Mouse (Mus musculus) megakaryocyte-erythroid progenitor cell, adult 5-6 weeks (primary cell): ENCODE results near the gene Serpina1e. TPM values are rescaled to one million over a fixed set of nuclear protein-coding genes. Genes with fewer than 3 reads are reported as not detected.
"Not testable (repeated sequence)": the region's sequence is repeated elsewhere in the genome, so short reads cannot be mapped to it uniquely, and the experiment has no call there.

Experiments used
- ATAC-seq: replicated peaks from 2 replicates; pipeline ENCODE4 v1.8.0; 2016; ENCODE audit warnings: mild to moderate bottlenecking, inconsistent platforms; ENCODE audit not compliant: severe bottlenecking, poor library complexity, low FRiP score, low TSS enrichment
- total RNA-seq, 2 experiments: library from RNA; stranded (forward) in 1 of 2; stranded (reverse) in 1 of 2; fragments of 200-1000, 215-1000 nt in 1 of 2; fragments of >200 nt in 1 of 2; fragmentation: Nextera tagmentation in 1 of 2; gene quantifications; 2 replicates each; pipeline ENCODE4 v1.2.3; 2014 to 2017

Gene Serpina1e
- total RNA-seq, 2 experiments from 2014 or later, result not detected

GRCm38 (mm10) chr12:103966761-103967160 is 8.0 kb upstream of the Serpina1e start:
- ATAC-seq, result no peak

GRCm38 (mm10) chr12:103963288-103963687 is 4.5 kb upstream of the Serpina1e start:
- no peak for ATAC-seq

- ATAC-seq, result no peak
These were observed 4.1 kb upstream of the Serpina1e start for GRCm38 (mm10) chr12:103962860-103963259.

- no peak for ATAC-seq
These were observed 3.6 kb upstream of the Serpina1e start for GRCm38 (mm10) chr12:103962337-103962736.

GRCm38 (mm10) chr12:103961716-103962115 is 2.9 kb upstream of the Serpina1e start:
- ATAC-seq, result no peak

GRCm38 (mm10) chr12:103956555-103956954 is 2.2 kb downstream of the Serpina1e start:
- not testable (repeated sequence) for ATAC-seq

GRCm38 (mm10) chr12:103952972-103953371 is 5.8 kb downstream of the Serpina1e start:
- not testable (repeated sequence) for ATAC-seq

- ATAC-seq, result no peak
These were observed 12.5 kb downstream of the Serpina1e start for GRCm38 (mm10) chr12:103946243-103946642.

- not testable (repeated sequence) for ATAC-seq
These were observed 49.6 kb downstream of the Serpina1e start for GRCm38 (mm10) chr12:103909181-103909580.

GRCm38 (mm10) chr12:103907746-103908145 is 51.0 kb downstream of the Serpina1e start:
- not testable (repeated sequence) for ATAC-seq

GRCm38 (mm10) chr12:103904837-103905340 is 53.9 kb downstream of the Serpina1e start, which contains the start of gene Serpina1c:
Gene Serpina1c (minus strand): TSS chr12:103904887.
- ATAC-seq, result not testable (repeated sequence)

GRCm38 (mm10) chr12:103901929-103902328 is 56.8 kb downstream of the Serpina1e start:
- ATAC-seq, result not testable (repeated sequence)

Other genes starting within 250 kb of the Serpina1e start
- gene Serpina1d, start 185.4 kb downstream of the Serpina1e start, total RNA-seq (2014; fragmentation: Nextera tagmentation), result not detected in 2 replicates
- gene Serpina1d, start 185.4 kb downstream of the Serpina1e start, total RNA-seq (2017), result not detected in 2 replicates
- not detected in 2 replicates for gene Serpina1b, start 128.6 kb downstream of the Serpina1e start, total RNA-seq (2014; fragmentation: Nextera tagmentation)
- not detected in 2 replicates for gene Serpina1b, start 128.6 kb downstream of the Serpina1e start, total RNA-seq (2017)
- not detected in 2 replicates for gene Serpina1a, start 95.4 kb downstream of the Serpina1e start, total RNA-seq (2014; fragmentation: Nextera tagmentation)
- gene Serpina1a, start 95.4 kb downstream of the Serpina1e start, total RNA-seq (2017), result not detected in 2 replicates
- not detected in 2 replicates for gene Serpina1c, start 54.1 kb downstream of the Serpina1e start, total RNA-seq (2014; fragmentation: Nextera tagmentation)
- not detected in 2 replicates for gene Serpina1c, start 54.1 kb downstream of the Serpina1e start, total RNA-seq (2017)
- gene Serpina11, start 31.0 kb upstream of the Serpina1e start, total RNA-seq (2014; fragmentation: Nextera tagmentation), result not detected in 2 replicates
- gene Serpina11, start 31.0 kb upstream of the Serpina1e start, total RNA-seq (2017), result not detected in 2 replicates
- gene Serpina9, start 54.8 kb upstream of the Serpina1e start, total RNA-seq (2014; fragmentation: Nextera tagmentation), result not detected in 2 replicates
- gene Serpina9, start 54.8 kb upstream of the Serpina1e start, total RNA-seq (2017), result not detected in 2 replicates
- not detected in 2 replicates for gene Serpina12, start 85.5 kb upstream of the Serpina1e start, total RNA-seq (2014; fragmentation: Nextera tagmentation)
- 0.28 TPM in 1 of 2 replicates, not detected in the other for gene Serpina12, start 85.5 kb upstream of the Serpina1e start, total RNA-seq (2017)
- gene Serpina5, start 142.1 kb upstream of the Serpina1e start, total RNA-seq (2014; fragmentation: Nextera tagmentation), result not detected in 2 replicates
- gene Serpina5, start 142.1 kb upstream of the Serpina1e start, total RNA-seq (2017), result not detected in 2 replicates
- gene Serpina3a, start 153.7 kb upstream of the Serpina1e start, total RNA-seq (2014; fragmentation: Nextera tagmentation), result not detected in 2 replicates
- gene Serpina3a, start 153.7 kb upstream of the Serpina1e start, total RNA-seq (2017), result not detected in 2 replicates
- not detected in 2 replicates for gene Serpina3b, start 169.0 kb upstream of the Serpina1e start, total RNA-seq (2014; fragmentation: Nextera tagmentation)
- gene Serpina3b, start 169.0 kb upstream of the Serpina1e start, total RNA-seq (2017), result not detected in 2 replicates
- gene Serpina3c, start 194.9 kb upstream of the Serpina1e start, total RNA-seq (2014; fragmentation: Nextera tagmentation), result not detected in 2 replicates
- not detected in 2 replicates for gene Serpina3c, start 194.9 kb upstream of the Serpina1e start, total RNA-seq (2017)